Mouse (Mus musculus) liver, embryonic 11.5 days (tissue): ENCODE measurements around the gene Stub1. TPM values are rescaled to one million over a fixed set of nuclear protein-coding genes. Genes with fewer than 3 reads are reported as not detected.
A peak's percentile ranks its signal among the peaks of the same experiment; 100 is the strongest.

Experiments
- ATAC-seq: fragments of 200-750 bp; cut with Nextera tagmentation; replicated peaks from 2 replicates; pipeline ENCODE4 v1.8.0; 2017; ENCODE audit warnings: moderate number of reproducible peaks, mild to moderate bottlenecking, moderate TSS enrichment, moderate library complexity; ENCODE audit not compliant: low FRiP score
- DNase-seq: peaks from one replicate; pipeline ENCODE4 v3.0.0-alpha.2; 2017; ENCODE audit warnings: low spot score
- H3K27ac ChIP-seq: fragments of 300-500 bp; sonication (generic); 2 replicates; pipeline ENCODE4 v1.5.1; 2014; ENCODE audit warnings: mild to moderate bottlenecking, low read depth, low read length, control low read depth
- H3K27me3 ChIP-seq: fragments of 300-500 bp; sonication (generic); replicated peaks from 2 replicates; pipeline ENCODE4 v1.6.1; 2014; ENCODE audit warnings: low read length, mixed read lengths; ENCODE audit not compliant: control insufficient read depth, insufficient read depth
- H3K36me3 ChIP-seq: fragments of 300-500 bp; sonication (generic); 2 replicates; pipeline ENCODE4 v1.6.1; 2014; ENCODE audit warnings: mild to moderate bottlenecking, low read length, moderate library complexity, mixed read lengths; ENCODE audit not compliant: control insufficient read depth, insufficient read depth
- H3K4me1 ChIP-seq: fragments of 300-500 bp; sonication (generic); replicated peaks from 2 replicates; pipeline ENCODE4 v1.6.1; 2014; ENCODE audit warnings: low read length, mixed read lengths; ENCODE audit not compliant: control insufficient read depth, insufficient read depth
- H3K4me2 ChIP-seq: fragments of 300-500 bp; sonication (generic); 2 replicates; pipeline ENCODE4 v1.6.1; 2014; ENCODE audit warnings: mild to moderate bottlenecking, control low read depth, moderate library complexity
- H3K4me3 ChIP-seq: fragments of 300-500 bp; sonication (generic); 2 replicates; pipeline ENCODE4 v1.5.1; 2014; ENCODE audit warnings: low read depth, low read length, control low read depth
- H3K9ac ChIP-seq: fragments of 300-500 bp; sonication (generic); 2 replicates; pipeline ENCODE4 v1.6.1; 2014; ENCODE audit warnings: low read depth, low read length, control low read depth
- H3K9me3 ChIP-seq: fragments of 300-500 bp; sonication (generic); 2 replicates; pipeline ENCODE4 v1.6.1; 2016; ENCODE audit warnings: low read length, inconsistent platforms, mixed read lengths; ENCODE audit not compliant: control insufficient read depth
- WGBS: fragments of 180-500 bp; shearing (Covaris S2); extraction: QIAGEN DNeasy Blood & Tissue Kit; methylation state at CpG from one replicate; pipeline ENCODE4 v1.1.7; 2014; 5-methylcytosine and 5-hydroxymethylcytosine counted together
- polyA plus RNA-seq: library from polyadenylated mRNA; unstranded; fragments of >200 nt; fragmentation: Nextera tagmentation; extraction: Ambion mirVana; gene quantifications from 2 replicates; pipeline ENCODE4 v1.2.1, GENCODE M21; 2014

Stub1 gene
- polyA plus RNA-seq, 1 experiment from 2014 or later: 252 TPM

DNA sequence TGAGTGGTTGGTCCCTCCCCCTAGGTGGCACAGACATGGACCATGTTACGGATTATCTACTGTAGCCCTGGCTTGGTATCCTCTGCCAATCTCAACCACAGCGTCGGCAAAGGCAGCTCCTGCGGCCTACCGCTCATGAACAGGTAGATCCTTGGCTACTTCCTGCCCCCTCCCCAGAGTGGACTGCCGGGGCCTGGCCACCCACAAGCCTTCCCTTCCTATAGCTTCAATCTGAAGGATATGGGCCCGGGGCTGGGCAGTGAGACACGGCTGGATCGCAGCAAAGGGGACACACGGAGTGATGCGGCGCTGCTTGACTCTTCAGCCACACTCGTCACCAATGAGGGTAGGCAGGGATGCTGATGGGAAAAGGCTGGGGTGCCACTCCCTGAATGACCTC, 6.2 kb downstream of the Stub1 start:
- peaks cover 46% of the 10 kb centered on the region for H3K4me1 ChIP-seq
- WGBS: 94% methylated on average over 13 of the region's 13 CpGs

DNA sequence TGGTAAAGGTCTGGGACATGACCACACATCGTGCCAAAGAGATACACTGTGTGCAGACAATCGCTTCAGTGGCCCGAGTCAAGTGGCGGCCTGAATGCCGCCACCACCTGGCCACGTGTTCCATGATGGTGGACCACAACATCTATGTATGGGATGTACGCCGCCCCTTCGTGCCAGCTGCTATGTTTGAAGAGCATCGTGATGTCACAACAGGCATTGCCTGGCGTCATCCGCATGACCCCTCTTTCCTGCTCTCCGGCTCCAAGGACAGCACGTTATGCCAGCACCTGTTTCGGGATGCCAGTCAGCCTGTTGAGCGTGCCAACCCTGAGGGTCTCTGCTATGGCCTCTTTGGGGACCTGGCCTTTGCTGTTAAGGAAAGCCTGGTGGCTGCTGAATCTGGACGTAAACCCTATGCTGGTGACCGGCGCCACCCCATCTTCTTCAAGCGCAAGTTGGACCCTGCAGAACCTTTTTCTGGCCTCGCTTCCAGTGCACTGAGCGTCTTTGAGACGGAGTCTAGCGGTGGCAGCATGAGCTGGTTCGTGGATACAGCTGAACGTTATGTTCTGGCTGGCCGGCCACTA, 7.1 kb downstream of the Stub1 start:
- H3K4me2 ChIP-seq: no peak overlapping the region
- no peak overlapping the region for H3K9ac ChIP-seq
- no peaks in the 10 kb centered on the region for H3K9me3 ChIP-seq
- DNase-seq (no peak), ATAC-seq (no peak)
- peaks cover 33% of the 10 kb centered on the region for H3K36me3 ChIP-seq
- WGBS: 93% methylated on average over 27 of the region's 27 CpGs
- peaks cover 5% of the 10 kb centered on the region; the same call in 1 of the 2 replicates for H3K27me3 ChIP-seq
- H3K4me1 ChIP-seq: peaks cover 37% of the 10 kb centered on the region
- H3K27ac ChIP-seq: no peak overlapping the region
- H3K4me3 ChIP-seq: no peak overlapping the region

More for the DNA sequence above, 6.2 kb downstream of the Stub1 start:
- DNase-seq: no peak
- peaks cover 41% of the 10 kb centered on the region for H3K36me3 ChIP-seq
- peaks cover under 1% of the 10 kb centered on the region; the same call in 1 of the 2 replicates for H3K27me3 ChIP-seq
- no peak for ATAC-seq
- H3K9me3 ChIP-seq: no peaks in the 10 kb centered on the region
- H3K9ac ChIP-seq: no peak overlapping the region
- H3K4me2 ChIP-seq: no peak overlapping the region
- H3K27ac ChIP-seq: no peak overlapping the region
- no peak overlapping the region for H3K4me3 ChIP-seq

DNA sequence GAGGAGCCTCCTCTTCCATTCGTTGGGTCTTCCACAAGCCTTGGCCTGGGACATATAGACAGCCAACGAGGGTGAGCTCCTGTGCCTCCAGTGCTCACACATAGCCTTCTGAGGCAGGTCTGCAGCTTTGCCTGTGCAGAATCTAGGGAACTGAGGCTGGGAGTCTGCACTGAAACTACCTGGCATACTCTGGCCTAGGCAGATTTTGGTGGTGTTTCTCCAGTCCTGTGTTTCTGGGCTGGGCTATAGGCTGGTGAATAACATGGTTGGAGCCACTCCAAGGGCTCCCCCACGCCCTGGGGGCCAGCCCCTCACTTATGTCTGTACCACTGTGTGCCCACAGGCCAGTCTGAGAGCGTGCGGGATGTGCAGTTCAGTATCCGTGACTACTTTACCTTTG, 7.9 kb downstream of the Stub1 start:
- Histone ChIP-seq H3K27ac (peak overlapping the region; percentile 16; the same call in 1 of the 2 replicates), H3K9ac (0 out of 2 replicates have a peak overlapping the region, but pooled peaks have one; percentile 18), H3K4me3 (peak overlapping the region; percentile 84), H3K4me2 (peak overlapping the region; percentile 89), H3K4me1 (peaks cover 31% of the 10 kb centered on the region), H3K9me3 (no peaks in the 10 kb centered on the region), H3K36me3 (peaks cover 25% of the 10 kb centered on the region), H3K27me3 (peaks cover 10% of the 10 kb centered on the region)
- 84% methylated on average over 6 of the region's 6 CpGs for WGBS
- DNase-seq (no peak), ATAC-seq (no peak)

DNA sequence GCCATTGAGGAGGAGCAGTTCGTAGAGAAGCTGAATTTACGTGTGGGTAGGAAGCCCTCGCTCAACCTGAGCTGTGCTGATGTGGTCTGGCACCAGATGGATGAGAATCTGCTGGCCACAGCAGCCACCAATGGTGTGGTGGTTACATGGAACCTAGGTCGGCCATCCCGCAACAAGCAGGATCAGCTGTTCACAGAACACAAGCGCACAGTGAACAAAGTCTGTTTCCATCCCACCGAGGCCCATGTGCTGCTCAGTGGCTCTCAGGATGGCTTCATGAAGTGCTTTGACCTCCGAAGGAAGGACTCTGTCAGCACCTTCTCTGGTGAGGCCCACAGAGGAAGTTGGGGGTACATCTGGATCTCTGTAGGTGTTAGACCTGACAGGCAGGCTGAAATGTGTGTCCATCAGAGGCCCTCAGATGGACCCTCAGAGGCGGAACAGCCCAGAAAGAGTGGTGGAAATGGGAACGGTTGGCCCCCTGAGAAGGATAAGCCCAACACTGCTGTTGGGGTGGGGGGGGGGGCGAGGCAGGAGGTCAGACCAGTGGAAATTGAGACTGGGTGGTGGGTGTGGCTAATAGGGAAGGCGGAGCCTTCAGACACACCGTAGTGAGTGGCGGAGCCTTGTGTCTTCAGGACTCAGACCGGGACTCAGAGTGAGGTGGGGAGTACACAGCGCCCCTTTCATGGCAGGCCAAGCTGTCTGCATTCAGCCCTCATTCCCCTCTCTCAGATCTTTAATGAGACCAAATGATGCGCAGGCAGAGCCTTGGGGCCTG, 8.7 kb downstream of the Stub1 start:
- Histone ChIP-seq H3K9ac (peak overlapping the region; percentile 81), H3K4me2 (peak overlapping the region; percentile 89), H3K4me3 (peak overlapping the region; percentile 84), H3K27me3 (peaks cover 18% of the 10 kb centered on the region), H3K9me3 (no peaks in the 10 kb centered on the region), H3K36me3 (peaks cover 20% of the 10 kb centered on the region), H3K4me1 (peaks cover 23% of the 10 kb centered on the region), H3K27ac (no peak overlapping the region)
- DNase-seq (no peak), ATAC-seq (no peak; the same call in 1 of the 2 replicates)
- 56% methylated on average over 17 of the region's 17 CpGs for WGBS

DNA sequence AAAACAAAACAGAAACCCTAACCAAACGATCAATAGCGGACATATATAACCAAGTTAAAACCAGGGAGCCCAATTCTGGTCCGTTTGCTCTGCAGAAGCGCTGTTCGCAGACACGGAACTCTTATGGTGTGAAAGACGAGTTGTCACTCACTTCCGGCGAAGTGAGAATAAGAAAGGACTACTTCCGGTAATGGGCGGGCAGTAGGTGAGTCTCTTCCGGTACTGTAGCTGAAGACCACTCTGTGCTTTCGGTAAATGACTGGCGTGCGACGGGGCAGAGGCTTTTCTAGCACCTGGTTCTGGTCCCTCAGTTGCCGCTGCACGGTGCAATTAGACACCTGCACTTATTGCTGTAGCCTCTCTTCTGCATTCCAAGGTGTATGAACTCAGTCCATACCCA, 9.8 kb downstream of the Stub1 start, which contains the start of gene Wdr24:
Gene Wdr24, plus strand, starts transcription at position 176 of the 400 bp plus-strand sequence.
- peak; percentile 70 for DNase-seq
- peaks cover 20% of the 10 kb centered on the region for H3K36me3 ChIP-seq
- WGBS: under 1% methylated on average over 18 of the region's 18 CpGs
- H3K27ac ChIP-seq: peak within 1 kb of the TSS; percentile 57; the same call in 1 of the 2 replicates
- H3K4me1 ChIP-seq: peaks cover 21% of the 10 kb centered on the region
- peak within 1 kb of the TSS; percentile 89 for H3K4me2 ChIP-seq
- peak; percentile 76 for ATAC-seq
- H3K9me3 ChIP-seq: no peaks in the 10 kb centered on the region
- H3K9ac ChIP-seq: peak within 1 kb of the TSS; percentile 81
- H3K4me3 ChIP-seq: peak within 1 kb of the TSS; percentile 84
- H3K27me3 ChIP-seq: peaks cover 29% of the 10 kb centered on the region

DNA sequence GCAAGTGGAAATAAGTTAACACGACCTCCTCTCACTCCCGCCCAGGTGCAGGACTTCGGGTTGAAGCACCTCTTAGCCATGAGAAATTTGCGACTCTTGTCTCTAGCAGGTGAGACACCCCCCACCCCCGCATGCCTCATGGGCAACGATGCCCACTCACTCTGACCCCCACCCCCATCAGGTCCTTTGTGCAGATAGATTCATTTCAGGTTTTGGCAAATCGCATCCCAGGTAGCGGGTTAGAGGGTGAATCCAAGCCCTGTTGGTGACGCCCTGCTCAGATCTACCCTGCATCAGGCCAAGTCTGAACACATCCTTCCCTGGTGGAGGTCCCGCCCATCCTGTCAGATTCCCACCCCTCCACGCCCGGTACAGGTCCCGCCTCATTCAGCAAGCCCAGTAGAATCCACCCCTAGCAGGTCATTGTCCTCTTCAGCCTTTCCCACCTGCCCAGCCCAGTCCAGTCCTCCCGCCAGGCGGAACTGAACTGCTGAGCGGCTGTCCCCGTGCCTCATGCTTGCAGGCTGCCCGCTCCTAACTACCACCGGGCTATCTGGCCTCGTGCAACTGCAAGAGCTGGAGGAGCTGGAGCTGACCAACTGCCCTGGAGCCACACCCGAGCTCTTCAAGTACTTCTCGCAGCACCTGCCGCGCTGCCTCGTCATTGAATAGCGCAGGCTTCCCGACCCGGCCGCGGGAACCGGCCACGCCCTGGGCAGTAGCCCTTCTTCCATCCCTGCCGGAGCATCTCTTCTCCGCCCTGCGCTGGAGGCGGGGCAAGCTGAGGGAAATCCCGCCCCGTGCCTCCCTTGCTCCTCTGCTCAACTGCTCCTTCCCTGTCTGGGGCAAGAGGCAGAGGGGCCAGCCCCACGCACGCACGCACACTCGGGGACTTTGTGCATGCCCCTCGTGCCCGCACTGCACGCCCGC, 14.1 kb downstream of the Stub1 start:
- H3K27me3 ChIP-seq: peaks cover 63% of the 10 kb centered on the region
- no peak overlapping the region for H3K27ac ChIP-seq
- H3K9me3 ChIP-seq: no peaks in the 10 kb centered on the region
- H3K4me2 ChIP-seq: peak overlapping the region; percentile 37
- no peaks in the 10 kb centered on the region for H3K36me3 ChIP-seq
- WGBS: 8% methylated on average over 46 of the region's 46 CpGs
- no peak overlapping the region for H3K9ac ChIP-seq
- DNase-seq (no peak), ATAC-seq (no peak)
- H3K4me3 ChIP-seq: peak overlapping the region; percentile 14
- H3K4me1 ChIP-seq: peaks cover 2% of the 10 kb centered on the region

DNA sequence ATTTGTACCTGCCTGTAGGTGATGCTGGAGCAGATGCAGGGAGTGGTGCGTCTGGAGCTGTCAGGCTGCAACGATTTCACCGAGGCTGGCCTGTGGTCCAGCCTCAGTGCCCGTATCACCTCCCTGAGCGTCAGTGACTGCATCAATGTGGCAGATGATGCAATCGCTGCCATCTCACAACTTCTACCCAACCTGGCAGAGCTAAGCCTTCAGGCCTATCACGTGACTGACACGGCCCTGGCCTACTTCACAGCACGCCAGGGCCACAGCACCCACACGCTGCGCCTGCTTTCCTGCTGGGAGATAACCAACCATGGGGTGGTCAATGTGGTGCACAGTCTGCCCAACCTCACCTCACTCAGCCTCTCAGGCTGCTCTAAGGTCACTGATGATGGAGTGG, 15.5 kb downstream of the Stub1 start:
- H3K9me3 ChIP-seq: no peaks in the 10 kb centered on the region
- no peak overlapping the region for H3K27ac ChIP-seq
- no peaks in the 10 kb centered on the region for H3K4me1 ChIP-seq
- no peak for DNase-seq
- no peak overlapping the region for H3K4me3 ChIP-seq
- H3K36me3 ChIP-seq: no peaks in the 10 kb centered on the region
- 75% methylated on average over 11 of the region's 11 CpGs for WGBS
- no peak for ATAC-seq
- H3K9ac ChIP-seq: no peak overlapping the region
- peaks cover 76% of the 10 kb centered on the region for H3K27me3 ChIP-seq
- no peak overlapping the region for H3K4me2 ChIP-seq

DNA sequence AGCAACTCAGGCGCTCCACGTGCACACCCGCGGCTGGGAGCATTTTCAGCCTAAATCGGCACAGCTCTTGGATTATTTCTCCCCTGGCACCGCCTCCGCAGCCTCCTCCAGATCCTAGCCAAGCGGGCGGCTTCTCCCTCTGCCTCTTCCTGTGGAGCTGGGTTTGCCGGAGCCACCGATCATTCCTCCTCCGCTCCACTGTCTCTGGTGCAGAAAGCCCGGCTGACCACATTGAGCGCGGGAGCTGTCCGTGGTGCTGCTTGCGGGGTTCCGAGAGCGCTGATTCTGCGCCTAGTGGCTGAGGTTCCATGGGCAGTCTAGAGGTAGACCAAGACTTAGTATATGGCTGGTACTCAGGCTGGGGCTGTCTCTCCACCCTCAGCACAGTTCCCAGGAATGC, 19.7 kb downstream of the Stub1 start:
- no peak overlapping the region for H3K27ac ChIP-seq
- peak; percentile 86 for DNase-seq
- no peaks in the 10 kb centered on the region for H3K9me3 ChIP-seq
- ATAC-seq: 0 out of 2 replicates have a peak, but pooled peaks have one; percentile 40
- no peak overlapping the region for H3K4me3 ChIP-seq
- H3K36me3 ChIP-seq: no peaks in the 10 kb centered on the region
- H3K27me3 ChIP-seq: peaks cover 89% of the 10 kb centered on the region
- peaks cover 4% of the 10 kb centered on the region; the same call in 1 of the 2 replicates for H3K4me1 ChIP-seq
- H3K4me2 ChIP-seq: no peak overlapping the region
- 3% methylated on average over 20 of the region's 20 CpGs for WGBS
- H3K9ac ChIP-seq: no peak overlapping the region
